Mouse (Mus musculus) layer of hippocampus, postnatal 25 days (tissue): ENCODE results near the gene Retreg1. TPM values are rescaled to one million over a fixed set of nuclear protein-coding genes. Genes with fewer than 3 reads are reported as not detected.
"Not testable (repeated sequence)": the region's sequence is repeated elsewhere in the genome, so short reads cannot be mapped to it uniquely, and the experiment has no call there.

Experiments used
- DNase-seq, 2 experiments: peaks; one replicate each; pipeline ENCODE4 v3.0.0; 2022; ENCODE audit warnings: mixed read lengths in 2 of 2, low spot score in 1 of 2; ENCODE audit errors: extremely low spot score in 1 of 2
- total RNA-seq, 2 experiments: library from RNA; stranded (reverse); gene quantifications; 2 replicates each; pipeline ENCODE4 v1.2.3; 2021

Gene Retreg1
- total RNA-seq, 2 experiments from 2014 or later, result 29.4 to 32.4 TPM

- no peak for DNase-seq
Observed at GRCm38 (mm10) chr15:25942415-25942814, 99.4 kb downstream of the Retreg1 start.

GRCm38 (mm10) chr15:25943386-25944137 is 100.6 kb downstream of the Retreg1 start:
- DNase-seq, result no peak

- DNase-seq, result no peak
Observed at GRCm38 (mm10) chr15:25945224-25945623, 102.2 kb downstream of the Retreg1 start.

GRCm38 (mm10) chr15:25946482-25946881 is 103.5 kb downstream of the Retreg1 start:
- DNase-seq, result no peak

GRCm38 (mm10) chr15:25947383-25947782 is 104.4 kb downstream of the Retreg1 start:
- no peak for DNase-seq

- DNase-seq, result no peak
Observed at GRCm38 (mm10) chr15:25948257-25949223, 105.6 kb downstream of the Retreg1 start.

- no peak for DNase-seq
Observed at GRCm38 (mm10) chr15:25949696-25950095, 106.7 kb downstream of the Retreg1 start.

- no peak for DNase-seq
Observed at GRCm38 (mm10) chr15:25950584-25950983, 107.6 kb downstream of the Retreg1 start.

GRCm38 (mm10) chr15:25951037-25951436 is 108.1 kb downstream of the Retreg1 start:
- no peak for DNase-seq

- DNase-seq, result no peak
Observed at GRCm38 (mm10) chr15:25956001-25956400, 113.0 kb downstream of the Retreg1 start.

- DNase-seq, result no peak
Observed at GRCm38 (mm10) chr15:25956422-25957117, 113.6 kb downstream of the Retreg1 start.

GRCm38 (mm10) chr15:25957651-25958050 is 114.7 kb downstream of the Retreg1 start:
- DNase-seq, result no peak

GRCm38 (mm10) chr15:25959375-25959774 is 116.4 kb downstream of the Retreg1 start:
- DNase-seq, result no peak

GRCm38 (mm10) chr15:25960231-25960630 is 117.3 kb downstream of the Retreg1 start:
- no peak for DNase-seq

GRCm38 (mm10) chr15:25966220-25966774 is 123.3 kb downstream of the Retreg1 start:
- no peak for DNase-seq

- no peak for DNase-seq
Observed at GRCm38 (mm10) chr15:25971596-25971995, 128.6 kb downstream of the Retreg1 start.

GRCm38 (mm10) chr15:25972758-25973157 is 129.8 kb downstream of the Retreg1 start:
- DNase-seq, result no peak

GRCm38 (mm10) chr15:25974352-25974751 is 131.4 kb downstream of the Retreg1 start:
- no peak for DNase-seq

- DNase-seq, result no peak
Observed at GRCm38 (mm10) chr15:25975810-25976209, 132.8 kb downstream of the Retreg1 start.

- not testable (repeated sequence) for DNase-seq
Observed at GRCm38 (mm10) chr15:25983614-25984013, 140.6 kb downstream of the Retreg1 start.
